Mouse (Mus musculus): ENCODE data around the gene Kif5a.

Kif5a gene

DNA sequence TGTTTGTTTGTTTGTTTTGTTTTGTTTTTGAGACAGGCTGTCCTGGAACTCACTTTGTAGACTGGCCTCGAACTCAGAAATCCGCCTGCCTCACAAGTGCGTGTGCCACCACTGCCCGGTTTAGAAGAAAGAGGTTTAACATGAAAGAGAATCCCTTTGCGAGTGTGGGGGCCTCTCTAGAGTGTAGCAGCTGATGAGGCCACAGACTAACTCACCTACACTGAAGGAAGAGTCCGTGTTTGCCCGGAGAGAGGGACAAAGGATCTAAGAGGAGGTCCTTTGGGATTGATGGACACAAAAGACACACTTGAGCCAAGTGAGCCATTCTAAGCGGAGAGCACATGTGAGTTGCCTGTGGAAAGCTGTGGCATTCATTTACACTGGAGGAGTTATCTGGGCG is 85.9 kb downstream of the Kif5a start:
- no peak for DNase-seq (ENCODE audit: low read depth, low spot score)

DNA sequence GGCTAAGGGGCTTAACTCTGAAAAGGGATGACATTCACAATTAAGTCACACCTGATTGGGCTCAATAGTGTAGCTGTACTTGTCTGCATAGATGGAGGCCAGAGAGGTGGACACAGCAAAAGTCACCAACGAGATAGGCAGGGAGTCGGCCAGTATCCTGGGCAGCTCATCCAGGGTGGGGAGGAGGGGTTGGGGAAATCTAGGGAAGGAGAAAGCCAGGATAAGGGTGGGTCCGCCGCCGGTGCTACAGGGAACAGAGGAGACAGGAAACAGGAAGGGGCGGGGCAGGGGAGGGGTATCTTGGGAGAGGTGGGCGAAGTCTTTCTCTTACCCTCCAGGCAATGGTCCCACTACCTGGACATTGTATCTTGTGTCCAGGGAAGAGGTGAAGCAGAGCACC is 86.4 kb downstream of the Kif5a start:
- no peak for DNase-seq (ENCODE audit: low read depth, low spot score)

DNA sequence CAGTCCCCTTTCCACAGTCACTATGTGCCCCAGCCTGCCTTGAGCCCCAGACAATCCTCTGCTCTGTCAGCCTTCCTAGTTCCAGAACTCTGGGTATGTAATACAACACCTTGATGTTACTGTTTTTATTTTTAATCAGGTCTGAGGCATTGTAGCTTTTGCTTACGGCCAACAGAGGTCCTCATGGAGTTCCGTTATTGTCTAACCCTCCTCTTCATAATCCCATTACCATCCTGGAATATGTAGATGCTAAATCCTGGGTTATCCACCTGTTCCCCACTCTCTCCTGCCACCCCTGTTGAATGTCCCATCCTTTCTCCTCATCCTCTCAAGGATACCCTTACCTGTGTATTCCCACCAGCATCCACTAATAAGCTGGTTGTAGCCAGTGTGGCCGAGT is 86.9 kb downstream of the Kif5a start:
- no peak for DNase-seq (ENCODE audit: low read depth, low spot score)

All from A20 (cell line).